ENCODE assay signal across 16 mouse cellular contexts in genomic region chr10:111302486-111302885, GRCm38 (mm10).
"Had no signal": no experiment of that assay in that cellular context is flagged by ENCODE, and none has a peak within 500 bp of the region (broad histone marks: within the 10 kb centered on the region; RNA-seq: fewer than 3 reads in every experiment).

No protein-coding gene starts in this region.

- H3K9me3 ChIP-seq: liver, embryonic 15.5 days; midbrain, embryonic 10.5 days; midbrain, embryonic 12.5 days; neural tube, embryonic 12.5 days had no signal

- ATAC-seq: midbrain, embryonic 16.5 days had no signal

- H3K4me3 ChIP-seq: liver, embryonic 15.5 days; midbrain, embryonic 10.5 days; midbrain, embryonic 12.5 days; neural tube, embryonic 12.5 days had no signal

- DNase-seq: lung, adult 18-20 months; lung, embryonic 14.5 days; lung, postnatal 10 days; lung, postnatal 4 days; right cerebral cortex, adult 18-20 months; right cerebral cortex, postnatal 25 days; right cerebral cortex, postnatal 4 days; spleen, adult 18-20 months; thymus, adult 18-20 months; thymus, postnatal 14 days; thymus, postnatal 36 days had no signal

- H3K27ac ChIP-seq: liver, embryonic 15.5 days; midbrain, embryonic 10.5 days; midbrain, embryonic 12.5 days; neural tube, embryonic 12.5 days had no signal

- H3K27me3 ChIP-seq: liver, embryonic 15.5 days; midbrain, embryonic 12.5 days; neural tube, embryonic 12.5 days had no signal

- H3K4me2 ChIP-seq: liver, embryonic 15.5 days; lung, embryonic 14.5 days; midbrain, embryonic 12.5 days; neural tube, embryonic 12.5 days had no signal

- H3K36me3 ChIP-seq: liver, embryonic 15.5 days; midbrain, embryonic 10.5 days; midbrain, embryonic 12.5 days; neural tube, embryonic 12.5 days had no signal

- H3K9ac ChIP-seq: liver, embryonic 15.5 days; lung, embryonic 14.5 days; midbrain, embryonic 12.5 days; neural tube, embryonic 12.5 days had no signal
